Mouse (Mus musculus): ENCODE measurements around the gene Fgf4. TPM values are rescaled to one million over a fixed set of nuclear protein-coding genes. Genes with fewer than 3 reads are reported as not detected.

Fgf4 gene
- total and polyA plus RNA-seq, 3 experiments = not detected

DNA sequence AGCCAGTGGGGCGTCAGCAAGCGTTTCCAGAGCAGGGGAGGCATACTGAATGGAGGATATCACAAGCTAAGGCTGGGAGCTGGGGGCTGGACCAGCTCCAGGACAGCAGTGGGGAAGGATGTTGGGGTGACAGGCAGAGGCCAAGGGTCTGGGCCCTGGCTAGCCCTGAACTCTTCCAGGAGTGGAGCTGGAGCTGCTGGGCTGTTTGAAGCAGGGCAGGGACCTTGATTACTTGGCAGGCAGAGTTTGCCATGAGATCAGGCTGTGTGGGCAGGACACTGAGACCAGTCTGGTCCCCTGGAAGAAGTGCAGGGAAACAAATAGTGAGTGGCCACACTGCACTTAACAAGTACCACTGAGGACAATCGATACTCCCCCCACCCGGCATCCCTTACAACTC lies 27.1 kb downstream of the Fgf4 start:
- no peaks in the 10 kb centered on the region for H3K9me3 ChIP-seq (replicated peaks; ENCODE audit: low read length)
- H3K4me3 ChIP-seq (replicated peaks in 1 of 3; ENCODE audit: low read depth in 2 of 3, low read length in 2 of 3, poor library complexity in 1 of 3) = no peak overlapping the region
- in situ Hi-C loops (cut with MboI; ENCODE audit: low pct_ligation_motif_present, low pct_unique_long_range_greater_than_20kb, low sequenced_read_pairs) = no loop called here
- no peaks in the 10 kb centered on the region for H3K36me3 ChIP-seq (replicated peaks in 1 of 2; ENCODE audit: control insufficient read depth in 1 of 2, insufficient read depth in 1 of 2, low read length in 1 of 2)
- peaks cover 78% of the 10 kb centered on the region for H3K27me3 ChIP-seq (replicated peaks)
- DNase-seq (ENCODE audit: extremely low read depth) = no peak
- dilution Hi-C loops (cut with MboI; ENCODE audit: extremely low pct_ligation_motif_present, extremely low pct_unique_long_range_greater_than_20kb, low sequenced_read_pairs) = no loop called here
- no peak overlapping the region for H3K27ac ChIP-seq (ENCODE audit: insufficient read depth, low read depth)
- H3K4me2 ChIP-seq (ENCODE audit: insufficient read depth, low read depth, poor library complexity, severe bottlenecking) = no peak overlapping the region
- TF ChIP-seq MAX (IDR thresholded peaks at IDR 0.05; ENCODE audit: low read length) (no peak), SIN3A (IDR thresholded peaks at IDR 0.05; ENCODE audit: low read length) (no peak), CHD2 (IDR thresholded peaks at IDR 0.05; ENCODE audit: low read length) (no peak), MEF2A (IDR thresholded peaks at IDR 0.05; ENCODE audit: borderline replicate concordance, low read depth, low read length) (no peak), TBP (conservative IDR thresholded peaks at IDR 0.05; ENCODE audit: low read depth, low read length) (no peak), MYC (IDR thresholded peaks at IDR 0.05; ENCODE audit: low read depth, low read length) (no peak), HCFC1 (IDR thresholded peaks at IDR 0.05; ENCODE audit: low read depth, low read length) (no peak), CTCF (conservative IDR thresholded peaks at IDR 0.05 in 1 of 2, IDR thresholded peaks at IDR 0.05 in 1 of 2; ENCODE audit: low read depth in 2 of 2, low read length in 2 of 2) (no peak), ZKSCAN1 (IDR thresholded peaks at IDR 0.05; ENCODE audit: borderline replicate concordance, low read depth, low read length) (no peak), BHLHE40 (IDR thresholded peaks at IDR 0.05; ENCODE audit: low read depth, low read length) (no peak), ELF1 (IDR thresholded peaks at IDR 0.05; ENCODE audit: low read depth, low read length) (no peak), TCF12 (IDR thresholded peaks at IDR 0.05; ENCODE audit: low read depth, low read length) (no peak), JUND (conservative IDR thresholded peaks at IDR 0.05; ENCODE audit: low read depth, low read length) (no peak), KAT2A (IDR thresholded peaks at IDR 0.05; ENCODE audit: insufficient replicate concordance, low read length) (no peak), RAD21 (IDR thresholded peaks at IDR 0.05; ENCODE audit: low read depth, low read length) (no peak), PAX5 (IDR thresholded peaks at IDR 0.05; ENCODE audit: low read length) (no peak)
- no peak overlapping the region for H3K9ac ChIP-seq (ENCODE audit: insufficient read depth, low read depth)
- no peaks in the 10 kb centered on the region for H3K79me2 ChIP-seq (replicated peaks; ENCODE audit: control insufficient read depth, extremely low read depth, insufficient read depth, poor library complexity, severe bottlenecking)
- no peaks in the 10 kb centered on the region for H3K4me1 ChIP-seq (ENCODE audit: control insufficient read depth in 1 of 2, insufficient read depth in 2 of 2)

DNA sequence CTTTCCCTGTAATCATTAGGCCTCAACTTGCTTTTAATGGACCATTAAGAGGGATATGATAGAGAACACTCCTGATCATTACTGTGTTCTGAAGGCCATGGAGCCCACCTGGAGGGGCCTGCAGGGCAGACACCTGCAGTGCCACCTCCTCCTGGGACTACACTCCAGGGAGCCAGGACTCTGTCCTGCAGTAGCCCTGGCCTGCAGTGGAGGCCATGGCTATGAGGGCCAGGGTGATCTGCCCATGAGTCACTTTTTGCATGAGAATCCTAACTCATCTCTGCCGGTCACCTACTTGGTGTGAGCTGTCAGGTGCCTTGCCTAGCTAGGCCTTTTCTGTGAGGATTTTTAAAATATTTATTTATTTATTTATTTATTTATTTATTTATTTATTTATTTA lies 31.2 kb downstream of the Fgf4 start:
- no peak overlapping the region for H3K4me2 ChIP-seq (ENCODE audit: insufficient read depth, low read depth, poor library complexity, severe bottlenecking)
- dilution Hi-C loops (cut with MboI; ENCODE audit: extremely low pct_ligation_motif_present, extremely low pct_unique_long_range_greater_than_20kb, low sequenced_read_pairs) = no loop called here
- H3K27ac ChIP-seq (ENCODE audit: insufficient read depth, low read depth) = no peak overlapping the region
- no peaks in the 10 kb centered on the region for H3K9me3 ChIP-seq (replicated peaks; ENCODE audit: low read length)
- in situ Hi-C loops (cut with MboI; ENCODE audit: low pct_ligation_motif_present, low pct_unique_long_range_greater_than_20kb, low sequenced_read_pairs) = no loop called here
- H3K27me3 ChIP-seq (replicated peaks) = peaks cover 79% of the 10 kb centered on the region
- DNase-seq (ENCODE audit: extremely low read depth) = no peak
- no peak overlapping the region for H3K9ac ChIP-seq (ENCODE audit: insufficient read depth, low read depth)
- no peaks in the 10 kb centered on the region for H3K4me1 ChIP-seq (ENCODE audit: control insufficient read depth in 1 of 2, insufficient read depth in 2 of 2)
- TF ChIP-seq CTCF (conservative IDR thresholded peaks at IDR 0.05 in 1 of 2, IDR thresholded peaks at IDR 0.05 in 1 of 2; ENCODE audit: low read depth in 2 of 2, low read length in 2 of 2) (no peak), CHD1 (IDR thresholded peaks at IDR 0.05; ENCODE audit: low read depth, low read length) (no peak), PAX5 (IDR thresholded peaks at IDR 0.05; ENCODE audit: low read length) (no peak), JUN (IDR thresholded peaks at IDR 0.05; ENCODE audit: insufficient read depth, low read depth, low read length) (no peak), EP300 (IDR thresholded peaks at IDR 0.05; ENCODE audit: low read length) (no peak), POLR2AphosphoS2 (IDR thresholded peaks at IDR 0.05; ENCODE audit: low read depth, low read length) (no peak), TBP (conservative IDR thresholded peaks at IDR 0.05; ENCODE audit: low read depth, low read length) (no peak), RCOR1 (conservative IDR thresholded peaks at IDR 0.05; ENCODE audit: low read depth, low read length) (no peak), MEF2A (IDR thresholded peaks at IDR 0.05; ENCODE audit: borderline replicate concordance, low read depth, low read length) (no peak), MAX (IDR thresholded peaks at IDR 0.05; ENCODE audit: low read length) (no peak), SMC3 (IDR thresholded peaks at IDR 0.05; ENCODE audit: low read depth, low read length) (no peak), RAD21 (IDR thresholded peaks at IDR 0.05; ENCODE audit: low read depth, low read length) (no peak), SIN3A (IDR thresholded peaks at IDR 0.05; ENCODE audit: low read length) (no peak), TCF12 (IDR thresholded peaks at IDR 0.05; ENCODE audit: low read depth, low read length) (no peak)
- no peaks in the 10 kb centered on the region for H3K79me2 ChIP-seq (replicated peaks; ENCODE audit: control insufficient read depth, extremely low read depth, insufficient read depth, poor library complexity, severe bottlenecking)
- no peaks in the 10 kb centered on the region for H3K36me3 ChIP-seq (replicated peaks in 1 of 2; ENCODE audit: control insufficient read depth in 1 of 2, insufficient read depth in 1 of 2, low read length in 1 of 2)
- no peak overlapping the region for H3K4me3 ChIP-seq (replicated peaks in 1 of 3; ENCODE audit: low read depth in 2 of 3, low read length in 2 of 3, poor library complexity in 1 of 3)
